Mouse (Mus musculus) forebrain, embryonic 14.5 days (tissue): Measurements from ENCODE around the gene Coro7. TPM values are rescaled to one million over a fixed set of nuclear protein-coding genes. Genes with fewer than 3 reads are reported as not detected.

Experiments
- ATAC-seq: fragments of 200-750 bp; cut with Nextera tagmentation; 2 replicates; pipeline ENCODE4 v1.8.0; 2017; ENCODE audit warnings: mild to moderate bottlenecking, moderate library complexity
- DNase-seq: peaks from one replicate; pipeline ENCODE4 v3.0.0-alpha.2; 2015; ENCODE audit warnings: low spot score
- H3K27ac ChIP-seq: fragments of 300-500 bp; sonication (generic); 2 replicates; pipeline ENCODE4 v1.5.1; 2014; ENCODE audit warnings: low read depth, mild to moderate bottlenecking, control low read depth, low read length, moderate library complexity
- H3K27me3 ChIP-seq: fragments of 300-500 bp; sonication (generic); replicated peaks from 2 replicates; pipeline ENCODE4 v1.6.1; 2014; ENCODE audit warnings: low read length, control low read depth, mixed read lengths; ENCODE audit not compliant: control insufficient read depth, insufficient read depth
- H3K36me3 ChIP-seq: fragments of 300-500 bp; sonication (generic); 2 replicates; pipeline ENCODE4 v1.6.1; 2014; ENCODE audit warnings: low read length, control low read depth; ENCODE audit not compliant: control insufficient read depth, insufficient read depth
- H3K4me1 ChIP-seq: fragments of 300-500 bp; sonication (generic); 2 replicates; pipeline ENCODE4 v1.6.1; 2014; ENCODE audit warnings: antibody characterized with exemption, low read length, control low read depth; ENCODE audit not compliant: control insufficient read depth, insufficient read depth
- H3K4me2 ChIP-seq: fragments of 300-500 bp; sonication (generic); 2 replicates; pipeline ENCODE4 v1.6.1; 2014; ENCODE audit warnings: mild to moderate bottlenecking, control low read depth, low read length
- H3K4me3 ChIP-seq: fragments of 300-500 bp; sonication (generic); 2 replicates; pipeline ENCODE4 v1.5.1; 2014; ENCODE audit warnings: low read depth, low read length, control low read depth
- H3K9ac ChIP-seq: fragments of 300-500 bp; sonication (generic); 2 replicates; pipeline ENCODE4 v1.6.1; 2014; ENCODE audit warnings: mild to moderate bottlenecking, low read length, control low read depth, moderate library complexity
- H3K9me3 ChIP-seq: fragments of 300-500 bp; sonication (generic); replicated peaks from 2 replicates; pipeline ENCODE4 v1.6.1; 2016; ENCODE audit warnings: low read length, control low read depth, mixed read lengths; ENCODE audit not compliant: control insufficient read depth
- WGBS: fragments of 180-500 bp; shearing (Covaris S2); extraction: QIAGEN DNeasy Blood & Tissue Kit; methylation state at CpG from one replicate; pipeline ENCODE4 v1.1.7; 2014; 5-methylcytosine and 5-hydroxymethylcytosine counted together
- polyA plus RNA-seq: library from polyadenylated mRNA; unstranded; fragments of >200 nt; fragmentation: Nextera tagmentation; extraction: Ambion mirVana; gene quantifications from 2 replicates; pipeline ENCODE4 v1.2.1, GENCODE M21; 2014

Coro7 gene
- polyA plus RNA-seq, 1 experiment from 2014 or later = 9.2 TPM

DNA sequence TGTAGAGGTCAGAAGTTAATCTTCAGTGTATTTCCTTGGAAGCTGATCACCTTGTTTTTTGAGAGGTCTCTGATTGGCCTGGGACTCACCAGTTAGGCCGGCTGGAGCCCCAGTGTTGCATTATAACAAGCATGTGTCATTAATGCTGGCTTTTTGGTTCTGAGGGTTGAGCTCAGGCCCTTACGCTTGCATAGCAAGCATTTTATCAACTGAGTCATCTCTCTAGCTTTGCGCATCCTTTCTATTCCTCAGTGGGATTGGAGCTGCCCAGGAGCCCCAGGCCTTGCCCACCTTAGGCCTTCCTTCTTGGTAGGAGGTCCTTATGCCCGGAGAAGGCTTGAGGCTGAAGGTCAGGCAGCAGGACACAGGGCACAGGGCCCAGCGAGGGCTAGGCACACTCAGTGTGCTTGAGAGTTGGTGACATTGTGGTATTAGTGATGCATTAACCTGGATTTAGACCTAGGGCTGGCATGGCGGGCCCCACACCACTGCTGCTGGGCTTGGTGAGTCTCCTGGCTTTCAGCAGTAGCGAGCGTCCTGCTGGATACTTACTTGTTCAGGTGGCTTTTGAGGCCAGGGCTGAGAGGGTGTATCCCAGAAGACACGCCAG lies 78.8 kb downstream of the Coro7 start:
- Histone ChIP-seq H3K4me1 (peaks cover 48% of the 10 kb centered on the region), H3K36me3 (no peaks in the 10 kb centered on the region), H3K4me2 (no peak overlapping the region), H3K9ac (no peak overlapping the region), H3K27ac (no peak overlapping the region), H3K9me3 (no peaks in the 10 kb centered on the region), H3K4me3 (no peak overlapping the region), H3K27me3 (no peaks in the 10 kb centered on the region)
- DNase-seq (no peak), ATAC-seq (no peak)
- 83% methylated on average over 9 of the region's 9 CpGs for WGBS

DNA sequence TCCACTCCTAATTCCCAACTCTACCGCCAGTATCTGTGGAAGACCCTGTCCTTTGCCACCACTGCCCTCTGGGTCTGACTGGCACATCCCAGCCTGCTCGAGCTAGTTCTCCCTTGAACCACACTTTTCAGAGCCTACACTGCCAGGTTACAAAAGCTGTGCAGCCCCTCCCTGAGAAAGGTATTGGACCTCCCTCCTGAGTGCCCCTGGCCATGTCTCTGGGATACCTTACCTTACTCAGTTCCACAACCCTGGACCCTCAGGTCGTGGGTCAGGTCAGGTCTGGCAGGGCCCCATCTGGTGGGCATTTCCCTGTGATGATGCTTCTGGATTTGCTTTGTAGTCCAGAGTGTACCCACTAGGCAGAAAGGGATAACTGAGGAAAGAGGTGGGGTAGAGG lies 80.0 kb downstream of the Coro7 start:
- H3K27ac ChIP-seq = no peak overlapping the region
- no peaks in the 10 kb centered on the region for H3K27me3 ChIP-seq
- DNase-seq = no peak
- peaks cover 48% of the 10 kb centered on the region for H3K4me1 ChIP-seq
- H3K9me3 ChIP-seq = no peaks in the 10 kb centered on the region
- ATAC-seq = no peak
- H3K4me3 ChIP-seq = no peak overlapping the region
- no peak overlapping the region for H3K4me2 ChIP-seq
- no peaks in the 10 kb centered on the region for H3K36me3 ChIP-seq
- WGBS = 88% methylated on average over 3 of the region's 3 CpGs
- no peak overlapping the region for H3K9ac ChIP-seq

DNA sequence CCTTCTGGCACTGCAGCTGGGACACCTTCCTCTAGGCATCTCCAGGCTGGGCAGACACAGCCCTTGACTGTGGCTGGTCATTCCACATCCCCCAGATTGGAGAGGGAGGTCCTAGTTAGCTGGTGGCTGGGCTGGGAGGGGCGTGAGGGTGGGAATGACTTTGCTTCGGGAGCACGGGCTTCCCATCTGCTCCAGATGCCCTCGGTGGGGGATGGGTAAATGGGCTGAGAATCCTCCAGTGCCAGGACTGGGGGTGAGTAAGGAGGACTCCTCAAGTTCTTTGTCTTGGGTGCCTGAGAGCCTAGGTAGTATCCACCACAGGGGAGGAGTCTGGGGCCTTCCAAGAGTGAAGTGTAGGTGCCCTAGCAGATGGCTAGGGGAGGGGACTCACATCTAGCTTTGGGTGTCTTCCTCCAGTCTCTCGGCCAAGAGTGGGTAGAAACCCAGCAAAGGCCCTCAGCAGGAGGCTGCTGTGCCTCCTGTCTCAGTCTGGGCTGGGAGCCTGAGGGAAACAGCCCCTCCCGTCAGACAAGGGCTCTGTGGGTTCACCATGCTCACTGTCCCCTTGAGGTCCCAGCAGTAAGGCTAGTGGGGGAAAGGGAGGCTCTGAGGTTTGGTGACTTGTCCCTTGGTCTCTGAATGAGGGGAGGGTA lies 80.6 kb downstream of the Coro7 start:
- peak; percentile 33 for DNase-seq
- H3K27ac ChIP-seq = peak overlapping the region; percentile 14; the same call in 1 of the 2 replicates
- no peaks in the 10 kb centered on the region for H3K9me3 ChIP-seq
- 29% methylated on average over 6 of the region's 6 CpGs for WGBS
- H3K36me3 ChIP-seq = no peaks in the 10 kb centered on the region
- H3K27me3 ChIP-seq = no peaks in the 10 kb centered on the region
- 0 out of 2 replicates have a peak overlapping the region, but pooled peaks have one; percentile 29 for H3K9ac ChIP-seq
- no peak overlapping the region for H3K4me2 ChIP-seq
- no peak overlapping the region for H3K4me3 ChIP-seq
- peaks cover 48% of the 10 kb centered on the region for H3K4me1 ChIP-seq
- no peak for ATAC-seq

DNA sequence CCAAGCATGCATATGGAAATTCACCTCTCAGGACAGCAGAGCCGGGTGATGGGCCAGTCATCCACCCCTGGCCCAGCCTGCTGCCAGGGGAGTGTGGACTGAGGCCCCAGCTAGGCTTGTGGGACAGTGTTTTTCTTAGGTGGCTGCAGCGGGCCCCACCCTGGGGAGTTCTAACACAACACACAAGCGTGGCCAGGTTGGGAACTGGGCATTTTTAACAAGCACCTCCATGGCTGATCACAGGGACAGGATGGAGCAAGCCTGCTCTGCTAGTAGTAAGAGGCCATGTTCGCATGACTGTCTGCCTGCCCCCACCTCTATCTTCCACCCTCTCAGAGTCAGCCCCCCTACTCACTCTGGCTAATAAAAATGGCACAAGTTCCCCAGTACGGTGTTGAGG lies 81.5 kb downstream of the Coro7 start:
- Histone ChIP-seq H3K27me3 (no peaks in the 10 kb centered on the region), H3K4me3 (no peak overlapping the region), H3K4me1 (peaks cover 49% of the 10 kb centered on the region), H3K27ac (no peak overlapping the region), H3K4me2 (no peak overlapping the region), H3K9ac (peak overlapping the region; percentile 13; the same call in 1 of the 2 replicates), H3K36me3 (no peaks in the 10 kb centered on the region), H3K9me3 (no peaks in the 10 kb centered on the region)
- ATAC-seq (no peak), DNase-seq (no peak)
- WGBS = 66% methylated on average over 5 of the region's 5 CpGs

DNA sequence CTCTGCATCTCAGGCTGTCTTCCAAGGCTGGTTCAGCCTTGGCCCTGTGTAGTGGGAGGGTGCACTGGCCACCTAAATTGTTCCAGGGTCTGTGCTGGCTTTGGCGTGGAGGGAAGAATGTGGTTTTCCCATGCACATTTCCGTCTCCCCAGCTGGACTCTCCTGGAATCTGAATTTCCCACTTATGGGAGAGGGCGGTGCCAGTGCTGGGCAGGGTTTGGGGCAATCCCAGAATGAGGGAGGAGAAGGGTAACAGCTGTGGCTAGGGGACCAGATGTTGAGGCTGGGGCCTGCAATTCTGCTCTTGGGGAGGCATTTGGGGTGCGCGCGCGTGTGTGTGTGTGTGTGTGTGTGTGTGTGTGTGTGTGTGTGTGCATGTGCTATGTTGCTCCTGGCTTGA lies 82.3 kb downstream of the Coro7 start:
- Histone ChIP-seq H3K4me3 (0 out of 2 replicates have a peak overlapping the region, but pooled peaks have one; percentile 2), H3K9me3 (no peaks in the 10 kb centered on the region), H3K9ac (peak overlapping the region; percentile 90), H3K27ac (no peak overlapping the region), H3K27me3 (no peaks in the 10 kb centered on the region), H3K36me3 (no peaks in the 10 kb centered on the region), H3K4me1 (peaks cover 45% of the 10 kb centered on the region), H3K4me2 (peak overlapping the region; percentile 93; the same call in 1 of the 2 replicates)
- 65% methylated on average over 7 of the region's 7 CpGs for WGBS
- DNase-seq (no peak), ATAC-seq (no peak)

DNA sequence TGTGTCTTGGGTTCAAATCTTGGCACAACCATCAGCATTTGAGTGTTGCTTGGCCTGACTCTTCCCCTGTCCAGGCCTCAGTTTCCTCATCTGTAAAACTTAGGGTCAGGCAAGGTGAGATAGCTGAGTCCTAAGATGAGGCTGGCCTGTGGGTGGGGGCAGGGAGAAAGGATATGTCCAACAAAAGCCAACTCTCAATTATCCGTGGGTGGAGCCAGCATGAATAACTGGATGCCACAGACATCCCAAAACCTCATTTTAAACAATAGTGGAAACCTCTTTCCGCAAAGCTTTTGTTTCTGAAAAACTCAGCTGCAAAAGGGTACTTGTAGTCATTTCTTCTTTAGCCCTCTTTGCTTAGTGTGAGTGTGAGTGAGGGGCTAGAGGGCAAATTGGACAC lies 82.7 kb downstream of the Coro7 start:
- Histone ChIP-seq H3K9me3 (no peaks in the 10 kb centered on the region), H3K27ac (no peak overlapping the region), H3K4me1 (peaks cover 42% of the 10 kb centered on the region), H3K4me2 (peak overlapping the region; percentile 93), H3K36me3 (no peaks in the 10 kb centered on the region), H3K27me3 (no peaks in the 10 kb centered on the region), H3K9ac (peak overlapping the region; percentile 90), H3K4me3 (peak overlapping the region; percentile 73; the same call in 1 of the 2 replicates)
- WGBS = 33% methylated on average over 2 of the region's 2 CpGs
- DNase-seq = no peak
- no peak for ATAC-seq

DNA sequence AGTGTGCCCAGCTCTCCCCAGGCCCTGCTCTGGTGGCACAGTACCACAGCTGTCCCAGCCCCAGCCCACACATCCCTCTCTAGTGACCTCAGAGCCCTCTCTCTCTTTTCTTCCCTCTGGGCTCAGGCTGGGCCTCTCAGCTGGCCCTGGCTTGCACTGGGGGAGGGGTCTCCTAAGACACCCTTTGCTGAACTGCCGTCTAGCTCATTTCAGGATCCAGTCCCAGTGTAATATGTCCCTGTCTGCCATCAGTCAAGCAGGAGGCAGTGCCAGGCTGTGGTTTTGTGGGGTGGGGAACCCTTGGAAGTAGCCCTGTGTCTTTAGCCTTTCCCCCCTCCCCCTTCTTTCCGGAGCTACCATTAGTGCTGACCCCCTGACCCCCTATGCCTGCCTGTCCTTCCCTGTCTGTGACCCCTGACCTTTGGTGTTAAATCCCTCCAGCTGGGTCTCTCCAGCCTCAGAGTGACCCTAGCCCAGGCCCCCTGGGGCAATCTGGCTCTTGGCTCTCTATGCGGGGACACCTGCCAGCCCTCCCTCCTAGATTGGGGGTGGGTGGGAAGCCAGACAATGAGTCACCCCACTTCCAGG lies 83.3 kb downstream of the Coro7 start:
- DNase-seq (peak; percentile 33), ATAC-seq (no peak)
- no peaks in the 10 kb centered on the region for H3K9me3 ChIP-seq
- no peaks in the 10 kb centered on the region for H3K36me3 ChIP-seq
- peak overlapping the region; percentile 93 for H3K4me2 ChIP-seq
- 11% methylated on average over 3 of the region's 3 CpGs for WGBS
- no peaks in the 10 kb centered on the region for H3K27me3 ChIP-seq
- peak overlapping the region; percentile 90 for H3K9ac ChIP-seq
- H3K27ac ChIP-seq = peak overlapping the region; percentile 93
- H3K4me1 ChIP-seq = peaks cover 42% of the 10 kb centered on the region
- H3K4me3 ChIP-seq = peak overlapping the region; percentile 73

DNA sequence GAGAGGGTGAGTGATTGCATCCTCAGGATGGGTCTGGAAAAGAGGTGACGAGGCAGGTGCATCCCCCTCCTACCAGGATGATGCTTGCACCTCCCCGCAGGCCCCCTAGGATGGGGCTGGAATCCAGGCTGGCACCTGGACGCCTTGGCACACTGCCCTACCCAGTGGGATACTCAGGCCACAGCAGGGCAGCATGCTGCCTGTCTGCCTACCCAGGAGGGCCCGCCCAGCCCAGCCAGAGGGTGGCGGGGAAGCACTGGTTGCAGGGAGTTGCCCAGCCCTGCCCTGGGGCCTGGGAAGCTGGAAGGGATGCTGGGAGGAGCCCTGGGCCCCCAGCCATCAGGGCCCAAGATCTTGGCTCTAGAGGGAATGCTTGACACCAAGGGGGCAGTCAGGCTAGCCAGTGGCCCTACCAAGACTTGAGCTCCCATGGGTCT lies 84.0 kb downstream of the Coro7 start:
- peak overlapping the region; percentile 93 for H3K4me2 ChIP-seq
- ATAC-seq (peak; percentile 4; the same call in 1 of the 2 replicates), DNase-seq (peak; percentile 41)
- no peaks in the 10 kb centered on the region for H3K27me3 ChIP-seq
- WGBS = 0% methylated on average over 5 of the region's 5 CpGs
- H3K4me1 ChIP-seq = peaks cover 42% of the 10 kb centered on the region
- no peaks in the 10 kb centered on the region for H3K9me3 ChIP-seq
- H3K9ac ChIP-seq = peak overlapping the region; percentile 90
- peak overlapping the region; percentile 73 for H3K4me3 ChIP-seq
- H3K27ac ChIP-seq = peak overlapping the region; percentile 93
- H3K36me3 ChIP-seq = 0 out of 2 replicates have a peak, but pooled peaks cover 2% of the 10 kb centered on the region
